9 mouse cellular contexts compared by ENCODE assay signal in the genomic region with DNA sequence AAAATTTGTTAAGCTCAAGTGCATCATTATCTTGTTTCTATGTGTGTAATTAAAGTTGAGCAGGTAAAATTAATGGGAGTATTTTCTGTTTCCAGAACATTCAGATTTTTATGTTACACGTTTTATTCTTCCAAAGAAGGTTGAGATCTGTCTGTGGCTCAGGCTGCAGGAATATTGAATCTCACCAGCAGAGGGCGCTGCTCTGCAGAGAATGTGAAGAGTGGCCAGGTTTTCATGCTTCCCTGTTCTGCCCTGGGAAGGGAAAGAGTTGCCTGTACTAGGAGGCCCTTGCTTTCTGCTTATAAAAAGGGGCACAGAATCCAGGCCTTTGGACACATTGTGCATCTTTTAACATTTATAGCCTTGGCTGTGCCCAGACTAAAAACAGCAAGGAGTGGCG.
DNase-seq lines count a peak whose midpoint lies in the region; ATAC-seq lines count a peak whose summit lies in the region.
"Had no signal": no experiment of that assay in that cellular context is flagged by ENCODE, and none has a peak within 500 bp of the region (broad histone marks: within the 10 kb centered on the region; RNA-seq: fewer than 3 reads in every experiment).

No protein-coding gene starts in this region.

- no peaks in the 10 kb centered on the region for H3K9me3 ChIP-seq in limb, embryonic 12.5 days
- H3K9me3 ChIP-seq: heart, embryonic 13.5 days had no signal

- no peaks in the 10 kb centered on the region for H3K4me1 ChIP-seq in limb, embryonic 12.5 days (replicated peaks)

- WGBS in limb, embryonic 12.5 days = 38% methylated on average over 3 of the region's 3 CpGs

- DNase-seq in A20 (ENCODE audit: low read depth, low spot score) (peak; percentile 73), R1 (ENCODE audit: low read depth, low spot score) (peak; percentile 81)
- DNase-seq in cerebellum, postnatal 10 days = peak; percentile 91 to 95
- DNase-seq in gastrocnemius, adult 18-20 months (ENCODE audit: low spot score) = peak; percentile 83
- DNase-seq in kidney, adult 9 months = peak; percentile 86
- DNase-seq in ovary, postnatal 10 days (ENCODE audit: low spot score) = peak; percentile 80
- DNase-seq in thymus, postnatal 0 days (ENCODE audit: low spot score) = peak; percentile 76

- no peak overlapping the region for H3K9ac ChIP-seq in limb, embryonic 12.5 days (replicated peaks)
- H3K9ac ChIP-seq: heart, embryonic 13.5 days had no signal

- no peak overlapping the region for H3K4me2 ChIP-seq in limb, embryonic 12.5 days
- H3K4me2 ChIP-seq: heart, embryonic 13.5 days had no signal

- H3K27me3 ChIP-seq in limb, embryonic 12.5 days = no peaks in the 10 kb centered on the region
- H3K27me3 ChIP-seq: heart, embryonic 13.5 days had no signal

- H3K27ac ChIP-seq in limb, embryonic 12.5 days = no peak overlapping the region
- H3K27ac ChIP-seq: heart, embryonic 13.5 days had no signal

- ATAC-seq in limb, embryonic 12.5 days (ENCODE audit: insufficient number of reproducible peaks, insufficient read depth, low FRiP score, low TSS enrichment, low read depth) = peak; percentile 66; the same call in 1 of the 2 replicates

- H3K4me3 ChIP-seq in limb, embryonic 12.5 days (replicated peaks) = no peak overlapping the region
- H3K4me3 ChIP-seq: heart, embryonic 13.5 days had no signal

- H3K36me3 ChIP-seq in limb, embryonic 12.5 days = peaks cover 14% of the 10 kb centered on the region; the same call in 1 of the 2 replicates
